Mouse (Mus musculus): ENCODE results near the gene Dgat2l6. TPM values are rescaled to one million over a fixed set of nuclear protein-coding genes. Genes with fewer than 3 reads are reported as not detected.

Dgat2l6 gene
- polyA plus RNA-seq, 1 experiment from 2014 or later: not detected

- Histone ChIP-seq H3K36me3 (replicated peaks) (no peaks in the 10 kb centered on the region), H3K4me3 (no peak overlapping the region), H3K27ac (no peak overlapping the region), H3K4me1 (no peaks in the 10 kb centered on the region), H3K9me3 (no peaks in the 10 kb centered on the region), H3K27me3 (ENCODE audit: poor library complexity, severe bottlenecking) (peaks cover 32% of the 10 kb centered on the region)
- WGBS: 91% methylated on average over 3 of the region's 3 CpGs
- no peak for DNase-seq (ENCODE audit: extremely low spot score, low spot score)
These were observed 41.1 kb downstream of the Dgat2l6 start for GRCm38 (mm10) chrX:100565696-100566095.

- H3K27ac ChIP-seq: no peak within 1 kb of the TSS
- no peaks in the 10 kb centered on the region for H3K36me3 ChIP-seq (replicated peaks)
- H3K9me3 ChIP-seq: no peaks in the 10 kb centered on the region
- WGBS: 83% methylated on average over 1 of the region's 1 CpGs
- no peaks in the 10 kb centered on the region for H3K4me1 ChIP-seq
- H3K4me3 ChIP-seq: no peak within 1 kb of the TSS
- H3K27me3 ChIP-seq (ENCODE audit: poor library complexity, severe bottlenecking): peaks cover 63% of the 10 kb centered on the region
- no peak for DNase-seq (ENCODE audit: extremely low spot score, low spot score)
These were observed 47.3 kb downstream of the Dgat2l6 start, which contains the start of gene Awat1 for GRCm38 (mm10) chrX:100571951-100572350. Awat1 (plus strand) TSS chrX:100572251.

DNA sequence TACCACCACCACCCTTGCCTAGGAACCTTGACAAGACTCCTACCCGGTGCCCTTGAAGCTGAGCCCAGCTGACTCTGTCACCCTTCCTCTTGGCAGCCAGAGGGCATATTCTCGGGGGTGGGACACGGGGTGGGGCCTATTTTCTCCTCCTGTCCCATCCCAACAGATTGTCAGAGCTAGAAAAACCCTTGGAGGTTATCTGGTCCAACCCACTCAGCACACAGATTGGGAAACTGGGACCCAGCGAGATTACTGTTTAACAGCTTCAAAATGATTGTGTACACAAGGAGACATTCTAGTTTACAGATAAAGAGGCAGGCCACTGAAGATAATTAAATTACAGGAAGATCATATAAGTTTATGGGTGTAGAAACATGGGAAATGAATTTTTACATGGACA lies 70.2 kb downstream of the Dgat2l6 start, which contains the start of gene P2ry4:
Gene P2ry4 (minus strand): TSS at position 79 of the 400 bp plus-strand sequence.
- H3K36me3 ChIP-seq (replicated peaks): no peaks in the 10 kb centered on the region
- WGBS: 78% methylated on average over 4 of the region's 4 CpGs
- no peak for DNase-seq (ENCODE audit: extremely low spot score, low spot score)
- H3K9me3 ChIP-seq: no peaks in the 10 kb centered on the region
- no peak within 1 kb of the TSS for H3K4me3 ChIP-seq
- H3K27me3 ChIP-seq (ENCODE audit: poor library complexity, severe bottlenecking): peaks cover 76% of the 10 kb centered on the region
- H3K27ac ChIP-seq: no peak within 1 kb of the TSS
- H3K4me1 ChIP-seq: no peaks in the 10 kb centered on the region

Other genes starting within 250 kb of the Dgat2l6 start
- not detected in 2 replicates for gene Otud6a, start 95.8 kb upstream of the Dgat2l6 start, polyA plus RNA-seq (2016; fragmentation: Nextera tagmentation; extraction: Ambion mirVana)
- gene Awat2, start 82.1 kb upstream of the Dgat2l6 start, polyA plus RNA-seq (2016; fragmentation: Nextera tagmentation; extraction: Ambion mirVana): 0.76 and 0.80 TPM in 2 replicates
- 38.4 and 38.5 TPM in 2 replicates for gene Igbp1, start 30.5 kb upstream of the Dgat2l6 start, polyA plus RNA-seq (2016; fragmentation: Nextera tagmentation; extraction: Ambion mirVana)
- gene Awat1, start 47.4 kb downstream of the Dgat2l6 start, polyA plus RNA-seq (2016; fragmentation: Nextera tagmentation; extraction: Ambion mirVana): not detected in 2 replicates
- gene P2ry4, start 70.0 kb downstream of the Dgat2l6 start, polyA plus RNA-seq (2016; fragmentation: Nextera tagmentation; extraction: Ambion mirVana): not detected in 2 replicates
- not detected in 2 replicates for gene Arr3, start 80.7 kb downstream of the Dgat2l6 start, polyA plus RNA-seq (2016; fragmentation: Nextera tagmentation; extraction: Ambion mirVana)
- gene Kif4, start 100.9 kb downstream of the Dgat2l6 start, polyA plus RNA-seq (2016; fragmentation: Nextera tagmentation; extraction: Ambion mirVana): 47.2 and 48.7 TPM in 2 replicates
- 132 and 133 TPM in 2 replicates for gene Pdzd11, start 101.7 kb downstream of the Dgat2l6 start, polyA plus RNA-seq (2016; fragmentation: Nextera tagmentation; extraction: Ambion mirVana)
- 3.6 and 3.8 TPM in 2 replicates for gene Gdpd2, start 205.0 kb downstream of the Dgat2l6 start, polyA plus RNA-seq (2016; fragmentation: Nextera tagmentation; extraction: Ambion mirVana)
- 15.6 and 16.8 TPM in 2 replicates for gene Dlg3, start 242.9 kb downstream of the Dgat2l6 start, polyA plus RNA-seq (2016; fragmentation: Nextera tagmentation; extraction: Ambion mirVana)

All from forebrain, embryonic 10.5 days (tissue).